Mouse (Mus musculus) brain, embryonic 18.5 days (tissue): ENCODE data around the gene 4931409K22Rik.
"Not testable (repeated sequence)": the region's sequence is repeated elsewhere in the genome, so short reads cannot be mapped to it uniquely, and the experiment has no call there.

Experiments used
- DNase-seq: peaks from one replicate; pipeline ENCODE4 v3.0.0-alpha.2; 2012; ENCODE audit warnings: low read depth, low spot score

4931409K22Rik gene

DNA sequence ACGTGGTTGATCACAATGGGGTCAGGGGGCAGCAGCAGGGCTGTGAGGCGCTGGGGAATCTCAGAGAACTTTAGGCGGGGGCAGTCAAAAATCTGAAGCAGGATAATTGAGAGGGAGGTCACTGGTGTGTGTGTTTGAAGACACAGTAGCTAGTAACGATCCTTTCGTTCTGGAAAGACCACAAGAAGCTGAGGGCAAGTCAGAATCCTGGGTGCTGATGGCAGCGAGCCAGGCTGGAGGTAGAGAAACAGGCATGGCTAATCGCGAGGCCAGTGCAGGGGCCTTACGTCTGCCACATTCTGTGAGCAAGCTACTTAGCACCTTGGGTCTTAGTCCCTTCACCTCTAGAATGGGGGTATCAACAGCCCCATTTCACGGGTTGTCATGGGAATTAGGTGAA, 37.3 kb upstream of the 4931409K22Rik start:
- DNase-seq, result no peak

DNA sequence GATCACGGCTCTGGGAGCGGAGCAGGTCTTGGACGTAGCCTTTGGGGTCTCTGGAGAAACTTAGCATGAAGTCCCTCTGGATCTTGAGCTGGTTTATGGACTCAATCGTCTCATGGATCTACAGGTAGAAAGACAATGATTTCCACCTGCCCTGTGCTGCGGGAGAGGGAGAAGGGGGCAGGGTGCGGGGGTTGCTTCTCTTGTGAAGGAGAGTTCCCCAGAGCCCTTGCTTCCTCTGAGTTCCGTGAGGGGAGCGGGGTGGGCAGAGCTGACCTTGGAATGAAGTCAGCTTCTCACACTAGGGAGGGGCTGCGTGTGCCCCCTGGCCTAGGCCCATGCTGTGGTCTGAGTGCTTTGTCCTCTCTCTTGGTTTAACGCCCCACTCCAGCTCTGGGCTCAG, 36.6 kb upstream of the 4931409K22Rik start:
- DNase-seq, result no peak

DNA sequence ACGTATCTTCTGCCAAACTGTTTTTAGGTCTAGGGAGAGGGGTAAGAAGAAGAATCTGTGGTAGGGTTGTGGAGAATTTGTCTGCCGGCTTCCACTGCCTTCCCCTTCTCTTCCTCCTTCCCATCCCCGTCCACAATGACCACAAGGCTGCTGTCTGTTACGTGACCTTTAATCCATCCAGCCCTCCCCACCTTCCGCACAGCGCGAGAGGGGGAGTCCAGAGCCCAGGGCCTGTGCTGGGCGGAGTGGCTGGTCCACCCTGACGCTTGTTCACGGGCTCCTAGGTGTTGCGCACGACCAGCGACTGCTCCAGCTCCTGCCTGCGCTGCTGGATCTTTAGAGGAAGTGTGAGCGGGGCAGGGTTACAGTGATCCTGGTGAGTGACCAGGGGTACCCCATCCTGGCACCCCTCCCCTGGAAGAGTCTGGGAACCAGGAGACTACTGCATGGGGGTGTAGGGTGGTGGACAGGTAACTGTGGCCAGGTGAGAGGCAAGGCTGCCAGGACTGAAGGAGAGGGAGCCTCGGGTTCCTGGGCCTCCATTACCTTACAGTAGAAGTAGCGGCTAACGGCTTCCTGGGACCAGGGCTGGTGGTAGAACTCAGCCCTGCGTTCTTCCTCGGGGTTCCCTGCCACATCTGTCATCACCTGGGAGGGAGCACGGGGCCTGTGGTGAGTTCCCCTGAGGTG, 36.0 kb upstream of the 4931409K22Rik start:
- no peak for DNase-seq

DNA sequence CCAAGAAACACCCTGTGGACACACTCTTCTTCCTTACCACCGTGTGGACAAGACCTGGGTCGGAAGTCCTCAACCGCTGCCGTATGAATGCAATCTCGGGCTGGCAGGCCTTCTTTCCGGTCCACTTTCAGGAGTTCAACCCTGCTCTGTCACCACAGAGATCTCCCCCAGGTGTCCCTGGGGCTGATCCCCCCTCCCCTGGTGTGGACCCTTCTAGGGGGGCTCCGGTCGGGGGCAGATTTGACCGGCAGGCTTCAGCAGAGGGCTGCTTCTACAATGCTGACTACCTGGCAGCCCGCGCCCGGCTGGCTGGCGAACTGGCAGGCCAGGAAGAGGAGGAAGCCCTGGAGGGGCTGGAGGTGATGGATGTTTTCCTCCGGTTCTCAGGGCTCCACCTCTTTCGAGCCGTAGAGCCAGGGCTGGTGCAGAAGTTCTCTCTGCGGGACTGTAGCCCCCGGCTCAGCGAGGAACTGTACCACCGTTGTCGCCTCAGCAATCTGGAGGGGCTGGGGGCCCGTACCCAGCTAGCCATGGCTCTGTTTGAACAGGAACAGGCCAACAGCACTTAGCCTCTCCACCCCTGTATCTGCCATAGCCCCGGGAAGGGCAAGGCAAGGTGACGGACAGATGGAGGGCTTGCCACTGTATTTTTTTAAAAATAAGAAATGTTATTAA, 35.3 kb upstream of the 4931409K22Rik start:
- no peak for DNase-seq

DNA sequence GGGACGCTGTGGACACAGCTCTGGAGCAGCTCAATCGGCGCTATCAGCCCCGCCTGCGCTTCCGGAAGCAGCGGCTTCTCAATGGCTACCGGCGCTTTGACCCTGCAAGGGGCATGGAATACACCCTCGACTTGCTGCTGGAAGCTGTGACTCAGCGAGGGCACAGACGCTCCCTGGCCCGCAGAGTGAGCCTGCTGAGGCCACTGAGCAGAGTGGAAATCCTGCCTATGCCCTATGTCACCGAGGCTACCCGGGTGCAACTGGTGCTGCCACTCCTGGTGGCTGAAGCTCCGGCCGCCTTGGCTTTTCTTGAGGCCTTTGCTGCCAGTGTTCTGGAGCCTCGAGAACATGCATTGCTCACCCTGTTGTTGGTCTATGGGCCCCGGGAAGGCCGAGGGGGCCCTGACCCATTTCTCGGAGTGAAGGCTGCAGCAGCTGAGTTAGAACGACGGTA, 34.7 kb upstream of the 4931409K22Rik start:
- no peak for DNase-seq

DNA sequence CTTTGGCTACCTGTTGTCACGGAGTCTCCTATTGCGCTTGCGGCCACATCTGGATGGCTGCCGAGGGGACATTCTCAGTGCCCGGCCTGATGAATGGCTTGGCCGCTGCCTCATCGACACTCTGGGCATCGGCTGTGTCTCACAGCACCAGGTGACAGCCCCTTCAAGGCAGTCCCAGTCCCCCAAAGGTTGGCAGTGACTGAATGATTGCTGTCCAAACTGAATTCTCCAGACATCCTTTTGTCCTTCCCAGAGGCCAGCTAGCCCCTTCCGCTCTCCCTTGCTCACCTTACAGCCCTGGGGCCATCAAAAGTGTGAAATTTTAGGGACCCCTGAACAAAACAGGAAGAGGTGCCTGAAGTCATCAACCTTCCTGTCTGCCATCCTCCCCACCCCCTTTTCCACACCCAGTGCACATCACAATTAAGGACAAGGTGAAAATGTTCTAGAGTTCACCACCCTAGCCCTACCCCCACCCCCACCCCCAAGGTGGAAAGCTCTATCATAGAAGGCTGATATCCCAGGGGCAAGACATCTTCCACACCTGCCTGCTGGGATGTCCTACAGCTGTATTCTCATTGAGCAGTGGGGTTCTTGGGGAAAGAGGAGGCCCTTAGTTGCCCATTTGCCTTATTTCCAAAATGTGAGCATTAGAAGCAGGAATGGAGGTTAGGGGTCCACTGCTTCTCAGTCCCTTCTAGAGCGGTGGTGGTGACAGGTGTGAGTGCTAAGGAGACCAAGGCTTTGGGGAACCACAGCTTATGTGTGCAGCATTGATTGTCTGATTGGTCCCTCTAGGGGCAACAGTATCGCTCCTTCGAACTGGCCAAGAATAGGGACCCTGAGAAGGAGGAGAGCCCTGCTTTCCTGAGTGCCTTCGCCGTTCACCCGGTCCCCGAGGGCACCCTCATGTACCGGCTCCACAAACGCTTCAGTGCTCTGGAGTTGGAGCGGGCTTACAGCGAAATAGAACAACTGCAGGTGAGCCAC, 33.2 kb upstream of the 4931409K22Rik start:
- no peak for DNase-seq

DNA sequence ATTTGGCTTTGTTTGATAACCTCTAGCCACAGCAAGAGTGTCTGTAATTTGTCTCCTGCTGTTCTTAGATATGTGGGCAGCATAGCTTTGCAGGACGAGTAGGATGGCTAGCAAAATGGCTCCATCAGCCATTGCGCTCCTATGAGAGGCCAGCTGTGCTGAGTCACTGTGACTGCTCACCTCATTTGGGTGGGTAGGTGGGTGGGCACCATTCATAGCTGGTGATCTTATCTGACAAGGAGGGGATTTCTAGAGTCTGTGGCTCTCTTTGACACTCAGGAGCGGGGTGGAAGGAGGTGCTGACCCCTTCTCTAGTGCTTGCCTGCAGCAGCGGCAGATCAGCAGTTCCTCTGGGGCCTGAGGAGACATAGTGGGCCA, 30.6 kb upstream of the 4931409K22Rik start:
- DNase-seq, result no peak

DNA sequence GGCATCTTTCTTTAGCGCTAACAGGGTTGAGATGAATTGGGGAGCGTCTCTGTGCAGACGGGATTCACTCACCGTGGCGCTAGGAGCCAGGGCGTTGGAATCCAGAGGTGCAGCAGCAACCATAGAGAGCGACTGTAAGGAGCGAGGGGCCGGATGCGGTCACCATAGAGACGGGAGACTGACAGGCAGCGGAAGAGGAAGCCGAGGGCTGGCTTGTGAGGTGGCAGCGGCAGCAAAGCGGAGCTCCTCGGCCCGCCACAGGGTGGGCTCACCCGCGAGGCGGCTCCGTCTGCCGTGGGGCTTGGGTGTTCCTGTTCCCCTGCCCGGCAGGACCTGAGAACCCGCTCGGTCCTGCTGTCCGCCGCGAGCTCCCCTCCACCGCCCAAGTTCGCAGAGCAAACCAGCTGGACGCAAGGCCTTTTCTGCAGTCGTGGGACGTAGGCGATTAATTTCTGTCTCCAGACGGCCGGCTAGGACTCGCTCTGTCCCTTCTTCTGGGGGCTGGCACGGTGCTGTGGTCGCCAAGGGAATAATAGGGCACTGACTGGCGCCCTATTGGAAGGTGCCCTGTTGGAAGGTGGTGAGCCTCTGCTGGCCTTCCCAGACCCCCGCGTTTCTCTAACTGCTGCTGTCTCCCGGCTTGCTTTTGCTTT, 30.1 kb upstream of the 4931409K22Rik start, which contains the start of gene Chpf2:
Gene Chpf2 (plus strand): TSS at position 195 of the 653 bp plus-strand sequence.
- no peak for DNase-seq

DNA sequence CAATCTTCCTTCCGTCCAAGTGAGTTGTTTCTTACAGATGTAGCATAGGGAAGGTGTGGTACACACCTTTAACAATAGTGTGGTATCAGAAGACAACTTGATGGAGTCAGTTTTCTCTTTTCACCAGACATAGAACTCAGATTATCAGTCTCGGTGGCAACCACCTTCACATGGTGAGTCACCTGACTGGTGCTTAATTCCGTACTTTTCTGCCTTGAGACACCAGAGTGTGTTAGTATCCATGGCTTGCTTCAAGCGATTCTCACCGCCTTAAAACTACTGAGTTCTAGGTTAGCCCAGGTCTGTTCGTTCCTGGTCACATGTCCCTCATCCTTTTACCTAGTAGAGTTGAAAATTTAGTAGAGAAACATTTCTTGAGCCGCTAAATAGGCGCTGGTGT, 29.5 kb upstream of the 4931409K22Rik start:
- no peak for DNase-seq

DNA sequence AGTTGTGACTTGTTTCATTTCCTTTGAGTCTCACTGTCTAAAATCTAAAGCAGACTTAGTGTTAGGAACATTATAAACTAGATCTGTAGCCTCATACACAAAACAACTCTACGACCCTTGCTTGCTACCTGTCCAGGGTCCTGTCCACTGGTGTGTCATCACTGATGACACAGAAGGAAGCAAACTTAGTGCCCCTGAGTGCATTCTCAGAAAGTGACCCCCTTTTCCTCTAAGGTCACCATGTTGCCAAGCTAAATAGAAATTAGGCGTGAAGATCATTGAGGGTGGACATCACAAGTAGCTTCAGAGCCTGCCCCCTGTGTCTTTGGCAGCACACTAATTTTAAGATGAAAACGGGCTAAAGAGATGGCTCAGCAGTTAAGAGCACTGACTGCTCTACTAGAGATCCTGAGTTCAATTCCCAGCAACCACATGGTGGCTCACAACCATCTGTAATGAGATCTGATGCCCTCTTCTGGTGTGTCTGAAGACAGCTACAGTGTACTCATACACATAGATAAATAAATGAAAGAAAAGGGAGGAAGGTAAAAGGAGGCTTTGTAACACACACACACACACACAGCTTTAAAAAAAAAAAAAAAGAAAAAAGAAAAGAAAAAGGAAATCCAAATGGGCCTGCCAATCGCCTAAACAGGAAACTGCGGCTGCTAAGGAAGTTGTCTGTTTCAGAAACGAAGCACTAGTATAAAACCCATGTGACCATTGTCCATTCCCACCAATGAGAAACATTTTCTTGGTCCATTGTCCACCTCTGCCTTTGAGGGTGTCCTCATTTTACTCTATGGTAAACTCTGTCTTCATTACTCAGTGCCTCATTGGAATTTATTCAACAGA, 21.7 kb upstream of the 4931409K22Rik start:
- no peak for DNase-seq

DNA sequence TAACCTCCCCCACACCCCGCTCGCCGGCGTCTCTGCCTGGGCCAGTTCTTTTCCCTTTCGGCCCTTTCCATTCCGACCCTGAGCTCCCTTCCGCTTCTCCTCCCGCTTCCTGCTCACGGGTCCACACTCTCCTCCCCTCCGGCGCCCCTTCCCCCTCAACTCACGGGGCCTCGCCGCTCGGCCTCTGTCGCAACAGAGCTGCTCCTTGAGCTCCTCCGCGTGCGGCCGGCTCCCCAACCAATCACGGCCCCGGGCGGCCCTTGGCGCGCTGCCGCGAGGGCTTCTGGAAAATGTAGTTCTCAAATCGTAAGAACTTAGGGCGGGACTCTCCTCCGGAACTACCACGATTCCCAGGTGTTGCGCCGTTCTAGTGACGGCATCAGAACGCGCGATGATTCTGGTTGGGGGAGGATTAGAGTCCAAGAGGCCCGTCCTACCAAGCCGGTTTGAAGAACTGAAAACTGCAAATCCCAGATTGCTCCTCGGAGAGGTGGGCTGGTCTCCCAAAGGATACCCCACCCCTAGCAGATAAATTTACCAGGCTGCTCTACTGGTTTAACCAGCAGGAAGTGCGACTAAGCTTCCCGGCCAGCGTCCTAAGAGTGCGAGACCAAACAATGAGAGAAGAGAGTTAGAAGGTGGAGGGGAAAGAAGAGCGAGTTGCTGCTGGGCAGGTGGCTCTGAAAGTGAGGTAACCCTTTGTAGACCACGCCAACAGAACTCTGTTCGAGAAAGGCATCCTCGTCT, 20.7 kb upstream of the 4931409K22Rik start, which contains the start of gene Abcf2:
Gene Abcf2 (minus strand): TSS at position 285 of the 747 bp plus-strand sequence.
- peak; percentile 100 for DNase-seq

DNA sequence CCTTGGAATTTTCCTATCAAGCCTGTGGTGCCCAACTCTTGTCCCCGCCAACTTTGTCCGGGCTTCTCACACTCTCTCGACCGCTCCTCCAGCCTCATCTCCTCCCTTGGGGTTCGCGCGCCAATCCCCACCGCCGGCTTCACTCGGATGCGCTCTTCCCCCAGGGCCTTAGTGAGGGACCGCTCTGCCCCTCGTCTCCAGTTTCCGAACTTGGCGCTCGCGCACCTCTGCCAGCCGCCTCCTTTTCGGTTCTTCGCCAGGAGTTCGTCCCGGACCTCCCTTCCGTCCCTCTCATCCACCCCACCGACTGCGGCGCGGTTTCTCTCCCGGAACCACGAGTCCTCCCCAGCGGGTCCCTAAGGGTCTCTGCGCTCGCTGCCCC, 20.2 kb upstream of the 4931409K22Rik start:
- no peak for DNase-seq

DNA sequence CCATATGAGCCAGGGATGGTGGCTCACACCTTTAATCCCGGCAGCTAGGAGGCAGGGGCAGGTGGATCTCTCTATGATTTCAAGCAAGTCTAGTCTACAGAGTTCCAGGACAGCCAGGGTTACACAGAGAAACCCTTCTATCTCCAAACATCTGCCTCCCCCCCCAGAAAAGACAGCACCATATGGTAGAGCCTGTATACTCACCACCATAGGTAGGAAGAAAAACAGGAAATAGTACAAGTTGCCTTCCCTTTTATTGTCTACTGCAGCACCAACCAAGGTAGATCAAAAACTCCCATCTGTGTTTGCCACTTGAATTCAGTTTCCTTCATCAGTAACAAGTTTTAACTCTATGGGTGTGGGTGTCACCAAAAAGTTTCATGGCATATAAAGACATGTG, 19.3 kb upstream of the 4931409K22Rik start:
- DNase-seq, result no peak

DNA sequence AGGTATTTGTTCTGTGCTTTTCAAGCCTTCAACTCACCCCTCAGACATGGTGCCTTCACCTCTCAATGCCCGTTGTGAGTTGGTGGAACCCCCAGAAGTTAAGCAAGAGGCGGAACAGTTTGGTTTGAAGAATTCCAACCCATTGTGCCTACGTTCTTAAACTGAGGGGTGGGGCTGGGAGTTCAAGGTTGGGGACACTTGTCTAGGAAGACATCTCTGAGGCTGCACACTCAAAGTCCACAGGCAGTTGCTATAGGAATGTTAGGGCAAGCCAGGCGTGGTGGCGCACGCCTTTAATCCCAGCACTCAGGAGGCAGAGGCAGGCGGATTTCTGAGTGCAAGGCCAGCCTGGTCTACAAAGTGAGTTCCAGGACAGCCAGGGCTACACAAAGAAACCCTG, 1.3 kb downstream of the 4931409K22Rik start:
- not testable (repeated sequence) for DNase-seq

DNA sequence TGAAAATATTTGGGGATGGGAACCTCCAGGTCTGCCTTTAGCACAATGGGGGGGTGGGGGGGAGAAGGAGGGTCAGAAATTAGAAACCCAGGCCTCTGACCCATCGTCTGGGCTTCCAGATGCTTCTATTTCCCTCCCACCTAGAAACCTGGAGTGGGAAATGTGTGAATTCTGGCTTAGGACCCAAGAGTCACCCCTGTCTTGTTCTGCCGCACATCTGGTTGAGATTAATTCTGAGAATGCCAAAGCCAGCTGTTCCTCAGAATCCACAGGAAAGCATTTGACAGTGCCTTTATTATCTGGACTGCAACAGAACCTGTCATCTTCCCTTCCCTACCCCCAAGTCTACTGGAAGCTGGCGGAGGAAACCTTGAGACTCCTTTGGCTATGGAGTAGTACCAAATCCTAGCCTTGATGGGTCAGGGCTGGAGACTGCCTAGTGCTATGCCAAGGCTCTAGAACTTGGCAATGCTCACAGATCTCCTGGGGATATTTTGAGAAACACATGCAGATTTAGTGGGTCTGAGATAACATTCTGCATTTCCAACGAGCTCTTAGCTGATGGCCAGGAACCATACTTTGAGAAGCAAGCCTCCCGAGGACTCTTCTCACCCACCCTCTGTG, 2.9 kb downstream of the 4931409K22Rik start:
- no peak for DNase-seq

DNA sequence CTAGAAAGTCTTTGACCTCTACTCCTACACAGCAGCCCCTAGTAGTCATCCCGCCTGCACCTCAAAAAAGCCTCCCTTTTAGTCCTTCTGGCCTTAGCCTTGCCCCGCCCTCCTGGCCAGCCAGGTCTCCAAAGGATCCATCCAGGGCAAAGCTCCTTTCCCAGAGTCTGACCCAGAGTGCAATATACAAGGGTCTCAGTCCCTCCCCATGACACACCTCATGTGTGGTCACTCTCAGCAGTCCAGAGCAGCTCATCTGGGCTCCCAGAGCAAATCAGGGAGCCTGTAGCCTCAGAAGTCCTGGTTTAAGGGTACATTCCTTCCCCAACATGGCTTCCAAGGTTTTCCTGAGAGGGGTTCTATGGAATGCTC, 5.3 kb downstream of the 4931409K22Rik start:
- no peak for DNase-seq

DNA sequence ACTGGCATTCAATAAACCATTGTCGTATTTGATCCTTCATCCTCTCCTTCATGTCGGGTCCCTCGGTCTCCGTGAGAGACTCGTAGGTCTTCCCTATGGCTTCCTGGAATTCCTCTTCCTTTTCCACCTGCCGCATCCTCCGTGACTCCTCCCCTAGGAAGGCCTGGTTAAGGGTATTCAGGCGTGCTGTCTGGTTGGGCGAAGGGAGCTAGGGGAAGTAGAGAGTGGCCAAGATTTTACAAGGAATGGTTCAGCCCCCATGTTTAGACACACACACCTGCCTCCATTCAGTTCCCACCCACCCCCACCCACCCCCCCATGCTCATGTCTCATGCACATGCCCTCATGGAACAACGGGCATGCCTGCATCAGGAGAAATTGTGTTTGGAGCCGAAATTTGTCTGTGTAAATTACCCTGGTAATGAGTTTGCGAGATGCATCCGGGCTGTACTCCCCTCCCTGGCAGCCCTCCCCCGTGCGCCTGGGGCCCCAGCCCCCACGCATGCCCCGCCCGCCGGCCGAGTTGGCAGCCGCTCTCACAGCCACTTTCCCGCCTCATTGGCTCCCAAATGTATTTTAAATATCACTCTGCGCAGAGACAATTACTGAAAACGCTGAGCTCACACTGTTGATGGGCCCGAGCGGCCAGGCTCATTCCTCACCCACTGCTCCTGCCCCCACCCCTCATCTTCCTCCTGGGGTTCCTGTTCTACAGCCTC, 5.9 kb downstream of the 4931409K22Rik start:
- DNase-seq, result peak; percentile 40

DNA sequence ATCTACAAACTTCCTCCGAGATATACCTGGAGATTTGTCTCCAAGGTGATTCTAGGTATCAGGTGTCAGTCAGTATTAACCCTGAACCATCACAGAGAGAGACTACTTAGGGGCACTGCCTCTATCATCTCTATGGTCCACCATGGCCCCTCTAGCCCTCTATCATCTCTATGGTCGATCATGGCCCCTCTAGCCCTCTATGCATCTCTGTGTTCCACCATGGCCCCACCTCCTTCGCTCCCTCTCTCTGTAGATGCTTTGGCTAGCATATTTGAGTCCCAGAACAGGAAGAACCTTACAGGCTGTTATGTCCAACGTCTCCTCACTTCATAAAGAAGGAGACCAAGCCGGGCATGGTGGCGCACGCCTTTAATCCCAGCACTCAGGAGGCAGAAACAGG, 14.0 kb downstream of the 4931409K22Rik start:
- DNase-seq, result no peak

DNA sequence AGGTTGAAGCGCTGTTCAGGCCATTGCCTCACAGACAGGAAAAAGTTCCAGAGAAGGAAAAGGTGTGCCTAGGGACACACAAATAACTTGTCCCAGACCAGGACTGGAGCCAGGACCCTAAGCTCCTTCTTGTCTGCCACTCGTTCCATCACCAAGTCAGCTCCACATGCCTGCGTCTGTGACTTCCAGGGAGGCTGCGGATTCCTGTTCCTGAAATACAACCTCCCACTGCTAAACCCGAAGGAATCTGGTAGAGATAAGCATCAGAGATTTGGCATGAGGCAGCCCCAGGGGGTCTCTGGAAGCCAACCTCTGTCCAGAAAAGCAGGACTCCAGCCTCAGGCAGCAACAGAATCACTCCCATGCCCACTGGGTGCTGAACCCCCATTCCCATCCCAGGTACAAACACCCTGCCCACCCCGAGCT, 15.5 kb downstream of the 4931409K22Rik start:
- DNase-seq, result no peak
